Mouse (Mus musculus): ENCODE measurements around the gene Pbx1. TPM values are rescaled to one million over a fixed set of nuclear protein-coding genes. Genes with fewer than 3 reads are reported as not detected.

The Pbx1 gene
- polyA plus RNA-seq, 1 experiment from 2014 or later = 43.7 TPM

DNA sequence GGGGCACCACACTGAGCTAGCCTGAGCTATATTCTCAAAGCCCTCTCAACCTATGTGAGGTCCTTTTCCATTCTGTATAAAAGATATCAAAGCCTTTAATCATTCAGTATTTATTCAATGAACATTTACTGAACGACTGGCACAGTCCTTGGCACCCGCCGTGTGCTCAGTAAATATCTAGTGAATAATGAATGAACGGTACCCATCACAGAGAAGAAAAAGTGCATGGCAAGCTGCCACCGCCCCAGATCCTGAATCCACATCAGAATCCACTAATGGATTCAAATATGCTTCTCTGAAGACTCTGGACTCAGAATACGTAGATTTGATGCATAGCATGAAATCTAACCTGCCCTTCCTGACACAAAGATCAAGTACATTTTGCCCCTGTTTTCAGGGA is 45.9 kb downstream of the Pbx1 start:
- Histone ChIP-seq H3K4me3 (ENCODE audit: low read depth, low read length) (no peak overlapping the region), H3K27ac (replicated peaks; ENCODE audit: low read depth, low read length) (no peak overlapping the region), H3K27me3 (ENCODE audit: control insufficient read depth, insufficient read depth, low read length) (no peaks in the 10 kb centered on the region), H3K36me3 (ENCODE audit: control insufficient read depth, insufficient read depth, low read length) (no peaks in the 10 kb centered on the region), H3K4me2 (ENCODE audit: low read depth, severe bottlenecking) (no peak overlapping the region), H3K9me3 (ENCODE audit: control insufficient read depth, low read length) (no peaks in the 10 kb centered on the region), H3K9ac (ENCODE audit: low read length) (no peak overlapping the region), H3K4me1 (ENCODE audit: control insufficient read depth, insufficient read depth, low read length) (peaks cover 60% of the 10 kb centered on the region)
- WGBS = 87% methylated on average over 6 of the region's 6 CpGs
- no peak for DNase-seq (ENCODE audit: low spot score)
- ATAC-seq (ENCODE audit: insufficient number of reproducible peaks, low FRiP score, low TSS enrichment, low read depth) = no peak

DNA sequence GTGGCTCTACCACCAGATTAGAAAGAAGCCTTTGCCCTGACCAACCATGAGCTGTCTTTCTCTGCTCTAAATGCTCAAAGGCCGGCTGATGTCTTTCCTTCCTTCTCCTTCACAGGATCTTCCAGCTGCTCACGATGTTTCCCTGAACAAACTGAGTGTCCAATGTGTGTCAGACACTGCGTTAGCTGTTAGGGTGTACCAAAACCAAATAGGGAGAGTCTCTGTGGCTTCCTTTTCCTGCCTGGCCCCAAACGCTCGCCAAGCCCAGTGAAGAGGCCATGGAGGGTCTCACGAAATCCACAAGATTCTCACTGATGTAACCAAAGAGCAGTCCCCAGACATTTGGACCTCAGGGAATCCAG is 47.5 kb downstream of the Pbx1 start:
- no peak for ATAC-seq (ENCODE audit: insufficient number of reproducible peaks, low FRiP score, low TSS enrichment, low read depth)
- H3K9me3 ChIP-seq (ENCODE audit: control insufficient read depth, low read length) = no peaks in the 10 kb centered on the region
- peaks cover 68% of the 10 kb centered on the region for H3K4me1 ChIP-seq (ENCODE audit: control insufficient read depth, insufficient read depth, low read length)
- no peaks in the 10 kb centered on the region for H3K36me3 ChIP-seq (ENCODE audit: control insufficient read depth, insufficient read depth, low read length)
- 0 out of 2 replicates have a peak overlapping the region, but pooled peaks have one; percentile 37 for H3K27ac ChIP-seq (replicated peaks; ENCODE audit: low read depth, low read length)
- H3K9ac ChIP-seq (ENCODE audit: low read length) = no peak overlapping the region
- WGBS = 22% methylated on average over 6 of the region's 6 CpGs
- no peaks in the 10 kb centered on the region for H3K27me3 ChIP-seq (ENCODE audit: control insufficient read depth, insufficient read depth, low read length)
- DNase-seq (ENCODE audit: low spot score) = no peak
- H3K4me2 ChIP-seq (ENCODE audit: low read depth, severe bottlenecking) = no peak overlapping the region
- no peak overlapping the region for H3K4me3 ChIP-seq (ENCODE audit: low read depth, low read length)

GRCm38 (mm10) chr1:168383832-168384593 is 48.1 kb downstream of the Pbx1 start:
- no peaks in the 10 kb centered on the region for H3K9me3 ChIP-seq (ENCODE audit: control insufficient read depth, low read length)
- 15% methylated on average over 5 of the region's 5 CpGs for WGBS
- no peak for ATAC-seq (ENCODE audit: insufficient number of reproducible peaks, low FRiP score, low TSS enrichment, low read depth)
- H3K4me3 ChIP-seq (ENCODE audit: low read depth, low read length) = no peak overlapping the region
- H3K4me2 ChIP-seq (ENCODE audit: low read depth, severe bottlenecking) = peak overlapping the region; percentile 5; the same call in 1 of the 2 replicates
- no peak overlapping the region for H3K9ac ChIP-seq (ENCODE audit: low read length)
- H3K36me3 ChIP-seq (ENCODE audit: control insufficient read depth, insufficient read depth, low read length) = no peaks in the 10 kb centered on the region
- no peak for DNase-seq (ENCODE audit: low spot score)
- H3K4me1 ChIP-seq (ENCODE audit: control insufficient read depth, insufficient read depth, low read length) = peaks cover 68% of the 10 kb centered on the region
- no peaks in the 10 kb centered on the region for H3K27me3 ChIP-seq (ENCODE audit: control insufficient read depth, insufficient read depth, low read length)
- H3K27ac ChIP-seq (replicated peaks; ENCODE audit: low read depth, low read length) = peak overlapping the region; percentile 80

DNA sequence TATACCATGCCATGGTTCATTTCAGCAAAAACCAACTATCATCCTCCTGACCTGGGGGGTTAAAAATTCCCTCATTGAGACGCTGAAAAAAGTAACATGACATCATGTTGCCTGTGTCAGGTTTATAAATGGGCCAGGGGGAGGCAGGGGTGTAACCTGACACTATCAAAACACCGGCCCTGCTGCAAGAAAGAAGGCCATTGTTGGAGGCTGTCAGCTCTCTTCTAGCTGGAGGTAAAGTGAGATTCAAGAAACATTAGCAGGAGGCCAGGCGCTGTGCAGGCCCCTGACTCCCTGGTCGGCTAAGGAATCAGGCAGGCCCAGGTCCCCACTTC is 49.3 kb downstream of the Pbx1 start:
- ATAC-seq (ENCODE audit: insufficient number of reproducible peaks, low FRiP score, low TSS enrichment, low read depth) = peak; percentile 81
- H3K27me3 ChIP-seq (ENCODE audit: control insufficient read depth, insufficient read depth, low read length) = no peaks in the 10 kb centered on the region
- peaks cover 71% of the 10 kb centered on the region for H3K4me1 ChIP-seq (ENCODE audit: control insufficient read depth, insufficient read depth, low read length)
- H3K4me3 ChIP-seq (ENCODE audit: low read depth, low read length) = no peak overlapping the region
- H3K9ac ChIP-seq (ENCODE audit: low read length) = no peak overlapping the region
- peak; percentile 74 for DNase-seq (ENCODE audit: low spot score)
- WGBS = under 1% methylated on average over 4 of the region's 4 CpGs
- H3K9me3 ChIP-seq (ENCODE audit: control insufficient read depth, low read length) = no peaks in the 10 kb centered on the region
- H3K27ac ChIP-seq (replicated peaks; ENCODE audit: low read depth, low read length) = peak overlapping the region; percentile 49; the same call in 1 of the 2 replicates
- no peaks in the 10 kb centered on the region for H3K36me3 ChIP-seq (ENCODE audit: control insufficient read depth, insufficient read depth, low read length)
- H3K4me2 ChIP-seq (ENCODE audit: low read depth, severe bottlenecking) = no peak overlapping the region

DNA sequence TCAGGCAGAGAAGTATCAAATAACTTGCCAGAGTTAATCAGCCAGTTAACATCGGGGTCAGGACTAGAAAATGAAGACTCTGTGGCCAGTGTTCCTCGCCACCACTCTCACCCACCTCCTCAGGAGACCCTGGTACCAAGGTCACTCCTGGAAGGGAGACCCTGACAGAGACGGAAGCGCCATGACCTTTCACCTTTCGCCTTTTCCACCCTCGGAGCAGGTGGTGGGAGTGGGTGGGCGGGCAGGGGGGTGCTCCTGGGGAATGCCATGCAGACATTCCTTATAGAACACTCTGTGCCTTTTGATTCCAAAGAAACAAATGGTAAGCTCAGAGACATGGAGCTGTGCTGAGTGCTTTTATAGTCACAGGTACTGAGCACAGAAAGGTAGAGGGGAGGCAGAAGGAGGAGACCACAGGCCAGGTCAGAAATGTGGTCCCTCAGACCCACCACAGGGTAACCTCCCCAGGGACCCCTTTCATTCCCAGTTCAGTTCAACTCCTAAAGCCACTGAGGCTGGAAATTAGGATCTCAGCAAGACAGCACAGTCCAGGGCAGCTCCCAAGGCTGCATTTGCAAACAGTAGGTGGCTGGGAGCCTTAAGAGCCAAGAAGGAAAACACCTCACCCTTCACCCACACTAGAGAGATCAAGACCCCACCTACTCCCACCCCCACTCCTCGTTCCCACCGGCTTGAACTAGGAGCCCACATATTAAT is 49.8 kb downstream of the Pbx1 start:
- Histone ChIP-seq H3K9ac (ENCODE audit: low read length) (no peak overlapping the region), H3K36me3 (ENCODE audit: control insufficient read depth, insufficient read depth, low read length) (no peaks in the 10 kb centered on the region), H3K4me3 (ENCODE audit: low read depth, low read length) (no peak overlapping the region), H3K27me3 (ENCODE audit: control insufficient read depth, insufficient read depth, low read length) (no peaks in the 10 kb centered on the region), H3K27ac (replicated peaks; ENCODE audit: low read depth, low read length) (peak overlapping the region; percentile 49), H3K9me3 (ENCODE audit: control insufficient read depth, low read length) (no peaks in the 10 kb centered on the region), H3K4me2 (ENCODE audit: low read depth, severe bottlenecking) (no peak overlapping the region), H3K4me1 (ENCODE audit: control insufficient read depth, insufficient read depth, low read length) (peaks cover 74% of the 10 kb centered on the region)
- DNase-seq (ENCODE audit: low spot score) (no peak), ATAC-seq (ENCODE audit: insufficient number of reproducible peaks, low FRiP score, low TSS enrichment, low read depth) (peak; percentile 72)
- 12% methylated on average over 9 of the region's 9 CpGs for WGBS

DNA sequence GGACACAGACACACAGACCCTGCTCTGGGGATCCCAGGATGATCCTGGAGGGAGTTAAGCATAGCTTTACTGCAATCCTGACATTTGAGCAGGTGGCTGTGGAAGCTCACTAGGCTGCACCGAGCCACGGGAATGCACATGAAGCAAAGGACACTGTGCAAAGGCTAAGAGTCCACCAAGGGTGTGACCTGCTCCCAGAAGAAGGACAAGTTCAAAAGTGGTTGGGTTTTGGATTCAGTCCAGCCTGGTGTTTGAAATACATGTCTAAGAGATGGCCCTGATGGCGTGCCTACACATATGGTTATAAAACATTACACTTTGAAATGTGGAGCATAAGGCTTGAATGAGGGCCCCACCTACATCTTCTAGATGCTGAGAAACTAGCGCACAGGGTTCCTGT is 50.6 kb downstream of the Pbx1 start:
- no peaks in the 10 kb centered on the region for H3K9me3 ChIP-seq (ENCODE audit: control insufficient read depth, low read length)
- ATAC-seq (ENCODE audit: insufficient number of reproducible peaks, low FRiP score, low TSS enrichment, low read depth) = no peak
- no peak for DNase-seq (ENCODE audit: low spot score)
- no peak overlapping the region for H3K9ac ChIP-seq (ENCODE audit: low read length)
- peaks cover 66% of the 10 kb centered on the region for H3K4me1 ChIP-seq (ENCODE audit: control insufficient read depth, insufficient read depth, low read length)
- no peak overlapping the region for H3K27ac ChIP-seq (replicated peaks; ENCODE audit: low read depth, low read length)
- H3K4me3 ChIP-seq (ENCODE audit: low read depth, low read length) = no peak overlapping the region
- H3K36me3 ChIP-seq (ENCODE audit: control insufficient read depth, insufficient read depth, low read length) = no peaks in the 10 kb centered on the region
- 64% methylated on average over 4 of the region's 4 CpGs for WGBS
- H3K4me2 ChIP-seq (ENCODE audit: low read depth, severe bottlenecking) = no peak overlapping the region
- H3K27me3 ChIP-seq (ENCODE audit: control insufficient read depth, insufficient read depth, low read length) = no peaks in the 10 kb centered on the region

DNA sequence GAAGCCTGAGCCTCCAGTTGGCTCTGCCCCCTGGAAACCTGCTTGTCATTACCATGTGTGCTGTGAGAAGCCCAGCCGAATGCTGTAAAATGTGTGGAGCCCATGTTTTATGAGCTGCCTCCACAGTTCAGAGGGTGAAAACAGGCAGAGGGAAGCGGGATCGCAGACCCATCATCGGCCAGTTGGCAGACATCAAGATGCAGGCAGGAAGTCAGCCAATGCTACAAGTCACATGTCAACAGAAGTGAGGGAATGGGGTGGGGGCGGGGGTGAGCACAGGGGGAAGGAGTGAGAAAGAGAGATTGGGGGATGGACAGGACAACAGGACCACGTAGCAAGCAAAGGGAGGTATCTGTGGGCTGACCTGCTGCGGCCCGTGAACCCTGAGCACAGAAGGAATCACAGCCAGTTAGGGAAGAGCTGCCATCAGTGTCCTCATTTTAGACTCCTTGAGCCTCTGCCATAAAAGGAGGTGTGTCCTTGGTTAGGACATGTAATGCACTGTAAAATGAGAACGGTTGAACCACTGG is 51.8 kb downstream of the Pbx1 start:
- WGBS = 16% methylated on average over 9 of the region's 9 CpGs
- Histone ChIP-seq H3K9ac (ENCODE audit: low read length) (no peak overlapping the region), H3K9me3 (ENCODE audit: control insufficient read depth, low read length) (no peaks in the 10 kb centered on the region), H3K27me3 (ENCODE audit: control insufficient read depth, insufficient read depth, low read length) (no peaks in the 10 kb centered on the region), H3K4me1 (ENCODE audit: control insufficient read depth, insufficient read depth, low read length) (peaks cover 58% of the 10 kb centered on the region), H3K4me3 (ENCODE audit: low read depth, low read length) (no peak overlapping the region), H3K36me3 (ENCODE audit: control insufficient read depth, insufficient read depth, low read length) (no peaks in the 10 kb centered on the region), H3K27ac (replicated peaks; ENCODE audit: low read depth, low read length) (no peak overlapping the region), H3K4me2 (ENCODE audit: low read depth, severe bottlenecking) (0 out of 2 replicates have a peak overlapping the region, but pooled peaks have one; percentile 13)
- ATAC-seq (ENCODE audit: insufficient number of reproducible peaks, low FRiP score, low TSS enrichment, low read depth) (no peak; the same call in 1 of the 2 replicates), DNase-seq (ENCODE audit: low spot score) (peak; percentile 67)

DNA sequence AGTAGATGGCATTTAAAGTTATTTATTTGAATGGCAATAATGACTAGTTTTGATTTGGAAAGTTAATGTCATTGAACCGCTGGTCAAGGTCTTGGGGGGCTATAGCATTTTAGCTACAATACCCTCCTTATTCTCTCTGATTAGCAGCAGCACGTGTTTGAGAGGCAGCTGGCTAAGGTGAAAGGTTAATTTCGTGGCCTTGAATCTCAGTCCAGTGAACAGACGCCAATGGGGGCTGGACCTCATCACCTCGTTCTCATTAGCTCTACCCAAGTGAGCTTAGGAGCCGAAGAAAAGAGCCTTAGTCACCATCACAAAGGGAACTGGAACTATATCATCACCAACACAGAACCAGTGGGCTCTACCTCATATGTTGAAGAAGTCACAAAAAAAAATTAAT is 54.4 kb downstream of the Pbx1 start:
- no peaks in the 10 kb centered on the region for H3K27me3 ChIP-seq (ENCODE audit: control insufficient read depth, insufficient read depth, low read length)
- H3K4me1 ChIP-seq (ENCODE audit: control insufficient read depth, insufficient read depth, low read length) = peaks cover 42% of the 10 kb centered on the region
- DNase-seq (ENCODE audit: low spot score) (no peak), ATAC-seq (ENCODE audit: insufficient number of reproducible peaks, low FRiP score, low TSS enrichment, low read depth) (no peak)
- H3K36me3 ChIP-seq (ENCODE audit: control insufficient read depth, insufficient read depth, low read length) = no peaks in the 10 kb centered on the region
- WGBS = 18% methylated on average over 6 of the region's 6 CpGs
- H3K9me3 ChIP-seq (ENCODE audit: control insufficient read depth, low read length) = no peaks in the 10 kb centered on the region
- H3K9ac ChIP-seq (ENCODE audit: low read length) = no peak overlapping the region
- no peak overlapping the region for H3K27ac ChIP-seq (replicated peaks; ENCODE audit: low read depth, low read length)
- no peak overlapping the region for H3K4me2 ChIP-seq (ENCODE audit: low read depth, severe bottlenecking)
- no peak overlapping the region for H3K4me3 ChIP-seq (ENCODE audit: low read depth, low read length)
